Mouse (Mus musculus) neural tube, embryonic 11.5 days (tissue): ENCODE measurements at regions not wholly inside any gene's neighbourhood (a gene's known extent, or its start where the extent isn't known, plus 50 kb on each side); places are given as distances from the start of the nearest gene placed in this dataset.

Source experiments
- ATAC-seq: fragments of 200-750 bp; cut with Nextera tagmentation; 2 replicates; pipeline ENCODE4 v1.8.0; 2017; ENCODE audit warnings: moderate number of reproducible peaks, mild to moderate bottlenecking, moderate TSS enrichment, moderate library complexity; ENCODE audit not compliant: insufficient read depth, low FRiP score, low TSS enrichment
- DNase-seq: peaks from one replicate; pipeline ENCODE4 v3.0.0-alpha.2; 2015; ENCODE audit warnings: low spot score
- H3K27ac ChIP-seq: fragments of 300-500 bp; sonication (generic); 2 replicates; pipeline ENCODE4 v1.5.1; 2014; ENCODE audit warnings: low read depth, mild to moderate bottlenecking, low read length
- H3K27me3 ChIP-seq: fragments of 300-500 bp; sonication (generic); 2 replicates; pipeline ENCODE4 v1.6.1; 2014; ENCODE audit warnings: mild to moderate bottlenecking, low read length, mixed read lengths; ENCODE audit not compliant: control insufficient read depth, insufficient read depth
- H3K36me3 ChIP-seq: fragments of 300-500 bp; sonication (generic); 2 replicates; pipeline ENCODE4 v1.6.1; 2014; ENCODE audit warnings: mild to moderate bottlenecking, low read length, moderate library complexity, mixed read lengths; ENCODE audit not compliant: control insufficient read depth, insufficient read depth
- H3K4me1 ChIP-seq: fragments of 300-500 bp; sonication (generic); 2 replicates; pipeline ENCODE4 v1.6.1; 2014; ENCODE audit warnings: low read length, mixed read lengths; ENCODE audit not compliant: control insufficient read depth, insufficient read depth
- H3K4me2 ChIP-seq: fragments of 300-500 bp; sonication (generic); 2 replicates; pipeline ENCODE4 v1.6.1; 2014; ENCODE audit warnings: low read depth, mild to moderate bottlenecking, moderate library complexity
- H3K4me3 ChIP-seq: fragments of 300-500 bp; sonication (generic); 2 replicates; pipeline ENCODE4 v1.5.1; 2014; ENCODE audit warnings: low read depth, low read length
- H3K9ac ChIP-seq: fragments of 300-500 bp; sonication (generic); 2 replicates; pipeline ENCODE4 v1.6.1; 2014; ENCODE audit warnings: mild to moderate bottlenecking, low read length
- H3K9me3 ChIP-seq: fragments of 300-500 bp; sonication (generic); 2 replicates; pipeline ENCODE4 v1.6.1; 2016; ENCODE audit warnings: low read length; ENCODE audit not compliant: control insufficient read depth
- WGBS: fragments of 180-500 bp; shearing (Covaris S2); extraction: QIAGEN DNeasy Blood & Tissue Kit; methylation state at CpG from one replicate; pipeline ENCODE4 v1.1.7; 2014; 5-methylcytosine and 5-hydroxymethylcytosine counted together

GRCm38 (mm10) chr16:49977276-49977675 lies 176.9 kb downstream of the Cd47 start:
- Histone ChIP-seq H3K36me3 (no peaks in the 10 kb centered on the region), H3K9ac (no peak overlapping the region), H3K27me3 (no peaks in the 10 kb centered on the region), H3K4me2 (no peak overlapping the region), H3K27ac (no peak overlapping the region), H3K4me3 (no peak overlapping the region), H3K4me1 (no peaks in the 10 kb centered on the region), H3K9me3 (no peaks in the 10 kb centered on the region)
- 86% methylated on average over 2 of the region's 2 CpGs for WGBS
- DNase-seq (no peak), ATAC-seq (no peak)

GRCm38 (mm10) chr16:49979426-49979940 lies 179.2 kb downstream of the Cd47 start:
- no peak for ATAC-seq
- DNase-seq: no peak
- H3K36me3 ChIP-seq: no peaks in the 10 kb centered on the region
- no peak overlapping the region for H3K4me2 ChIP-seq
- H3K27ac ChIP-seq: no peak overlapping the region
- H3K4me3 ChIP-seq: no peak overlapping the region
- H3K9me3 ChIP-seq: no peaks in the 10 kb centered on the region
- WGBS: 92% methylated on average over 4 of the region's 4 CpGs
- no peaks in the 10 kb centered on the region for H3K4me1 ChIP-seq
- no peaks in the 10 kb centered on the region for H3K27me3 ChIP-seq
- H3K9ac ChIP-seq: no peak overlapping the region

GRCm38 (mm10) chr16:49980178-49980646 lies 179.9 kb downstream of the Cd47 start:
- no peaks in the 10 kb centered on the region for H3K9me3 ChIP-seq
- H3K4me1 ChIP-seq: no peaks in the 10 kb centered on the region
- no peaks in the 10 kb centered on the region for H3K27me3 ChIP-seq
- H3K4me3 ChIP-seq: no peak overlapping the region
- H3K4me2 ChIP-seq: no peak overlapping the region
- WGBS: 57% methylated on average over 9 of the region's 10 CpGs
- no peak for ATAC-seq
- H3K9ac ChIP-seq: no peak overlapping the region
- no peak overlapping the region for H3K27ac ChIP-seq
- no peaks in the 10 kb centered on the region for H3K36me3 ChIP-seq
- DNase-seq: no peak

- H3K4me3 ChIP-seq: no peak overlapping the region
- H3K9ac ChIP-seq: no peak overlapping the region
- no peaks in the 10 kb centered on the region for H3K27me3 ChIP-seq
- H3K27ac ChIP-seq: no peak overlapping the region
- ATAC-seq: no peak
- H3K36me3 ChIP-seq: no peaks in the 10 kb centered on the region
- no peaks in the 10 kb centered on the region for H3K9me3 ChIP-seq
- H3K4me1 ChIP-seq: no peaks in the 10 kb centered on the region
- no peak for DNase-seq
- 78% methylated on average over 4 of the region's 4 CpGs for WGBS
- no peak overlapping the region for H3K4me2 ChIP-seq
Measured at GRCm38 (mm10) chr16:49982180-49982579, 181.8 kb downstream of the Cd47 start.

GRCm38 (mm10) chr16:49985082-49986076 lies 185.0 kb downstream of the Cd47 start:
- ATAC-seq (no peak), DNase-seq (peak; percentile 34)
- no peaks in the 10 kb centered on the region for H3K9me3 ChIP-seq
- WGBS: 39% methylated on average over 14 of the region's 14 CpGs
- no peaks in the 10 kb centered on the region for H3K4me1 ChIP-seq
- no peaks in the 10 kb centered on the region for H3K27me3 ChIP-seq
- no peak overlapping the region for H3K27ac ChIP-seq
- H3K4me2 ChIP-seq: no peak overlapping the region
- no peak overlapping the region for H3K9ac ChIP-seq
- H3K36me3 ChIP-seq: no peaks in the 10 kb centered on the region
- no peak overlapping the region for H3K4me3 ChIP-seq

- Histone ChIP-seq H3K27ac (no peak overlapping the region), H3K9me3 (no peaks in the 10 kb centered on the region), H3K4me2 (no peak overlapping the region), H3K4me1 (no peaks in the 10 kb centered on the region), H3K36me3 (no peaks in the 10 kb centered on the region), H3K9ac (no peak overlapping the region), H3K27me3 (no peaks in the 10 kb centered on the region), H3K4me3 (no peak overlapping the region)
- DNase-seq (no peak), ATAC-seq (no peak)
- 81% methylated on average over 6 of the region's 6 CpGs for WGBS
Measured at GRCm38 (mm10) chr16:49986954-49987353, 186.6 kb downstream of the Cd47 start.

GRCm38 (mm10) chr16:49995822-49996221 lies 195.5 kb downstream of the Cd47 start:
- Histone ChIP-seq H3K4me1 (no peaks in the 10 kb centered on the region), H3K36me3 (no peaks in the 10 kb centered on the region), H3K4me3 (no peak overlapping the region), H3K9ac (no peak overlapping the region), H3K27me3 (no peaks in the 10 kb centered on the region), H3K27ac (no peak overlapping the region), H3K4me2 (no peak overlapping the region), H3K9me3 (no peaks in the 10 kb centered on the region)
- no peak for DNase-seq
- no peak for ATAC-seq
- 81% methylated on average over 3 of the region's 3 CpGs for WGBS

- WGBS: 67% methylated on average over 5 of the region's 5 CpGs
- no peak overlapping the region for H3K4me3 ChIP-seq
- ATAC-seq (no peak), DNase-seq (no peak)
- no peaks in the 10 kb centered on the region for H3K27me3 ChIP-seq
- no peak overlapping the region for H3K27ac ChIP-seq
- H3K9ac ChIP-seq: no peak overlapping the region
- no peaks in the 10 kb centered on the region for H3K4me1 ChIP-seq
- no peaks in the 10 kb centered on the region for H3K36me3 ChIP-seq
- H3K4me2 ChIP-seq: no peak overlapping the region
- no peaks in the 10 kb centered on the region for H3K9me3 ChIP-seq
Measured at GRCm38 (mm10) chr16:49996593-49996992, 196.3 kb downstream of the Cd47 start.

- ATAC-seq (no peak), DNase-seq (no peak)
- H3K9me3 ChIP-seq: no peaks in the 10 kb centered on the region
- no peak overlapping the region for H3K4me3 ChIP-seq
- no peaks in the 10 kb centered on the region for H3K27me3 ChIP-seq
- H3K4me1 ChIP-seq: no peaks in the 10 kb centered on the region
- H3K4me2 ChIP-seq: no peak overlapping the region
- WGBS: 92% methylated on average over 7 of the region's 7 CpGs
- H3K9ac ChIP-seq: no peak overlapping the region
- H3K27ac ChIP-seq: no peak overlapping the region
- H3K36me3 ChIP-seq: no peaks in the 10 kb centered on the region
Measured at GRCm38 (mm10) chr16:49997040-49997439, 196.7 kb downstream of the Cd47 start.
